Mouse (Mus musculus) liver, postnatal 0 days (tissue): ENCODE data around the gene Cd19.

ENCODE experiments used
- CTCF ChIP-seq: sonication (generic); IDR thresholded peaks from 2 replicates; pipeline ENCODE4 v1.5.1; 2016; ENCODE audit warnings: antibody characterized with exemption, low read depth
- EP300 ChIP-seq: IDR thresholded peaks from 2 replicates; pipeline ENCODE4 v1.6.1; 2016; ENCODE audit warnings: antibody characterized with exemption, low read depth, mild to moderate bottlenecking

GRCm38 (mm10) chr7:126399548-126399947 is 15.1 kb downstream of the Cd19 start:
- TF ChIP-seq CTCF = peak; percentile 96
- TF ChIP-seq EP300 = no peak
